Mouse (Mus musculus): Measurements from ENCODE around the gene Ube2r2. TPM values are rescaled to one million over a fixed set of nuclear protein-coding genes. Genes with fewer than 3 reads are reported as not detected.

Gene Ube2r2
- total and polyA plus RNA-seq, 3 experiments: 30.4 to 90.9 (median 38.9) TPM

DNA sequence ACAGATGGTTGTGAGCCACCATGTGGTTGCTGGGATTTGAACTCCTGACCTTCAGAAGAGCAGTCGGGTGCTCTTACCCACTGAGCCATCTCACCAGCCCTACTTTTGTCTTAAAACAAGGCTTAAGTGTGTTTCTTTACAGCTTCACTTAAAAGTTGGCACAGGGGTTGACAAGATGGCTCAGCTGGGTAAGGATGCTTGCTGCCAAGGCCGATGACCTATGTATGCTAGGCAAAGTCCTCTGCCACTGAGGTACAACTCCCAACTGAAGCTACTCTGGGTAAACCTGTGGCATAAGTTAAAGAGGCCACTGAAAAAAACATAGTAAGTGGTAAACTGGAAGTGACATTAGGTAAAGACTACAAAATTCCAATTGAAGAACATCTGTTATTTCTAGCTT is 7.1 kb downstream of the Ube2r2 start:
- Histone ChIP-seq H3K9ac (ENCODE audit: insufficient read depth, low read depth) (no peak overlapping the region), H3K4me3 (replicated peaks in 1 of 3; ENCODE audit: low read depth in 2 of 3, low read length in 2 of 3, poor library complexity in 1 of 3) (no peak overlapping the region), H3K9me3 (replicated peaks; ENCODE audit: low read length) (no peaks in the 10 kb centered on the region), H3K36me3 (replicated peaks in 1 of 2; ENCODE audit: control insufficient read depth in 1 of 2, insufficient read depth in 1 of 2, low read length in 1 of 2) (peaks cover 0 to 44% of the 10 kb centered on the region in 2 experiments), H3K27ac (ENCODE audit: insufficient read depth, low read depth) (no peak overlapping the region), H3K79me2 (replicated peaks; ENCODE audit: control insufficient read depth, extremely low read depth, insufficient read depth, poor library complexity, severe bottlenecking) (peaks cover 21% of the 10 kb centered on the region), H3K27me3 (replicated peaks) (no peaks in the 10 kb centered on the region), H3K4me1 (ENCODE audit: control insufficient read depth in 1 of 2, insufficient read depth in 2 of 2) (peaks cover 0 to 52% of the 10 kb centered on the region in 2 experiments; a peak in 2 of 4 replicates), H3K4me2 (ENCODE audit: insufficient read depth, low read depth, poor library complexity, severe bottlenecking) (no peak overlapping the region)
- DNase-seq (ENCODE audit: extremely low read depth): no peak
- TF ChIP-seq POLR2AphosphoS2 (IDR thresholded peaks at IDR 0.05; ENCODE audit: low read depth, low read length) (no peak), ZNF384 (IDR thresholded peaks at IDR 0.05; ENCODE audit: low read depth, low read length) (no peak), GABPA (IDR thresholded peaks at IDR 0.05; ENCODE audit: insufficient replicate concordance, low read depth, low read length) (no peak), USF1 (IDR thresholded peaks at IDR 0.05; ENCODE audit: low read depth, low read length) (no peak), TCF12 (IDR thresholded peaks at IDR 0.05; ENCODE audit: low read depth, low read length) (no peak), MYC (IDR thresholded peaks at IDR 0.05; ENCODE audit: low read depth, low read length) (no peak), JUN (IDR thresholded peaks at IDR 0.05; ENCODE audit: insufficient read depth, low read depth, low read length) (no peak), ZKSCAN1 (IDR thresholded peaks at IDR 0.05; ENCODE audit: borderline replicate concordance, low read depth, low read length) (no peak), UBTF (IDR thresholded peaks at IDR 0.05; ENCODE audit: low read depth, low read length) (no peak), EP300 (IDR thresholded peaks at IDR 0.05; ENCODE audit: low read length) (no peak), NRF1 (IDR thresholded peaks at IDR 0.05; ENCODE audit: low read depth, low read length) (no peak), PAX5 (IDR thresholded peaks at IDR 0.05; ENCODE audit: low read length) (no peak), CHD1 (IDR thresholded peaks at IDR 0.05; ENCODE audit: low read depth, low read length) (no peak), SIN3A (IDR thresholded peaks at IDR 0.05; ENCODE audit: low read length) (no peak), ETS1 (conservative IDR thresholded peaks at IDR 0.05; ENCODE audit: low read depth, low read length) (no peak), TBP (conservative IDR thresholded peaks at IDR 0.05; ENCODE audit: low read depth, low read length) (no peak), ZC3H11A (IDR thresholded peaks at IDR 0.05; ENCODE audit: low read depth, low read length) (no peak), MXI1 (IDR thresholded peaks at IDR 0.05; ENCODE audit: low read depth, low read length) (no peak), MAZ (IDR thresholded peaks at IDR 0.05; ENCODE audit: low read depth, low read length) (no peak), E2F4 (IDR thresholded peaks at IDR 0.05; ENCODE audit: insufficient replicate concordance, low read depth, low read length) (no peak)
- in situ Hi-C loops (cut with MboI; ENCODE audit: low pct_ligation_motif_present, low pct_unique_long_range_greater_than_20kb, low sequenced_read_pairs): no loop called here
- dilution Hi-C loops (cut with MboI; ENCODE audit: extremely low pct_ligation_motif_present, extremely low pct_unique_long_range_greater_than_20kb, low sequenced_read_pairs): no loop called here

DNA sequence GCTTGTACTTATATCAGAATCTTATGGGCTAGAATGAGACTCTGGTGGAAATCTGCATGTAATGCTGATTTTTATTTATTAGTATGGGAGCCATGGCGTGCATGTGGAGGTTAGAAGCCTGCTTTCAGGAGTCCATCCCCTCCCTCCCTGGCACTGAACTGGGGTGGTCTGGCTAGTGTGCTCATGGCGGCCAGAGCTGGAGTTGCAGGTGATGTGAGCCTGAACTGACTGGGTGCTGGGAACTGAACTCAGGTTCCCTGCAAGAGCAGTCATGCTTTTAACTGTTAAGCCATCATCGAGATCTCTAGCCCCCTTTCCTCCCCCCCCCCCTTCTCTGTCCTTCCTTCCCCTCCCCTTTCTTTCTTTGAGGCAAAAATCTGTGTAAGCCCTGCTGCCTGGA is 14.3 kb downstream of the Ube2r2 start:
- Histone ChIP-seq H3K79me2 (replicated peaks; ENCODE audit: control insufficient read depth, extremely low read depth, insufficient read depth, poor library complexity, severe bottlenecking) (peaks cover 9% of the 10 kb centered on the region), H3K27me3 (replicated peaks) (no peaks in the 10 kb centered on the region), H3K4me1 (ENCODE audit: control insufficient read depth in 1 of 2, insufficient read depth in 2 of 2) (peaks cover 0 to 28% of the 10 kb centered on the region in 2 experiments; a peak in 2 of 4 replicates), H3K9ac (ENCODE audit: insufficient read depth, low read depth) (no peak overlapping the region), H3K27ac (ENCODE audit: insufficient read depth, low read depth) (no peak overlapping the region), H3K4me2 (ENCODE audit: insufficient read depth, low read depth, poor library complexity, severe bottlenecking) (no peak overlapping the region), H3K36me3 (replicated peaks in 1 of 2; ENCODE audit: control insufficient read depth in 1 of 2, insufficient read depth in 1 of 2, low read length in 1 of 2) (peaks cover 0 to 31% of the 10 kb centered on the region in 2 experiments), H3K9me3 (replicated peaks; ENCODE audit: low read length) (no peaks in the 10 kb centered on the region), H3K4me3 (replicated peaks in 1 of 3; ENCODE audit: low read depth in 2 of 3, low read length in 2 of 3, poor library complexity in 1 of 3) (no peak overlapping the region)
- in situ Hi-C loops (cut with MboI; ENCODE audit: low pct_ligation_motif_present, low pct_unique_long_range_greater_than_20kb, low sequenced_read_pairs): no loop called here
- DNase-seq (ENCODE audit: extremely low read depth): no peak
- dilution Hi-C loops (cut with MboI; ENCODE audit: extremely low pct_ligation_motif_present, extremely low pct_unique_long_range_greater_than_20kb, low sequenced_read_pairs): no loop called here
- TF ChIP-seq SIN3A (IDR thresholded peaks at IDR 0.05; ENCODE audit: low read length): no peak
- TF ChIP-seq MAZ (IDR thresholded peaks at IDR 0.05; ENCODE audit: low read depth, low read length): no peak
- TF ChIP-seq ETS1 (conservative IDR thresholded peaks at IDR 0.05; ENCODE audit: low read depth, low read length): no peak
- no peak for TF ChIP-seq ELF1 (IDR thresholded peaks at IDR 0.05; ENCODE audit: low read depth, low read length)
- TF ChIP-seq CHD1 (IDR thresholded peaks at IDR 0.05; ENCODE audit: low read depth, low read length): no peak
- TF ChIP-seq IRF4 (IDR thresholded peaks at IDR 0.05; ENCODE audit: low read depth, low read length): no peak
- TF ChIP-seq RAD21 (IDR thresholded peaks at IDR 0.05; ENCODE audit: low read depth, low read length): no peak
- TF ChIP-seq MXI1 (IDR thresholded peaks at IDR 0.05; ENCODE audit: low read depth, low read length): no peak
- no peak for TF ChIP-seq KAT2A (IDR thresholded peaks at IDR 0.05; ENCODE audit: insufficient replicate concordance, low read length)
- no peak for TF ChIP-seq JUN (IDR thresholded peaks at IDR 0.05; ENCODE audit: insufficient read depth, low read depth, low read length)
- TF ChIP-seq UBTF (IDR thresholded peaks at IDR 0.05; ENCODE audit: low read depth, low read length): no peak
- TF ChIP-seq TCF12 (IDR thresholded peaks at IDR 0.05; ENCODE audit: low read depth, low read length): no peak
